Mouse (Mus musculus) lung, adult 2 months (tissue): ENCODE data around the gene Ak2. TPM values are rescaled to one million over a fixed set of nuclear protein-coding genes. Genes with fewer than 3 reads are reported as not detected.
A peak's percentile ranks its signal among the peaks of the same experiment; 100 is the strongest.

Source experiments
- DNase-seq: peaks from one replicate; pipeline ENCODE4 v3.0.0; 2022
- H3K4me1 ChIP-seq: fragments of 200-500 bp; 2 replicates; pipeline ENCODE4 v1.6.1; 2011; ENCODE audit warnings: low read length; ENCODE audit not compliant: control insufficient read depth, insufficient read depth
- H3K4me3 ChIP-seq: fragments of 200-500 bp; replicated peaks from 2 replicates; pipeline ENCODE3; 2011; ENCODE audit warnings: low read depth, mild to moderate bottlenecking, control low read depth, low read length; ENCODE audit errors: extremely low read depth
- CTCF ChIP-seq: fragments of 200-500 bp; IDR thresholded peaks from 2 replicates; pipeline ENCODE4 v1.5.1; 2011; ENCODE audit warnings: mild to moderate bottlenecking, low read length, control low read depth; ENCODE audit not compliant: insufficient read depth
- POLR2A ChIP-seq: fragments of 200-500 bp; IDR thresholded peaks from 2 replicates; pipeline ENCODE4 v1.6.1; 2011; ENCODE audit warnings: low read depth, mild to moderate bottlenecking, control low read depth, low read length, borderline replicate concordance; ENCODE audit errors: extremely low read depth
- WGBS: fragments of 180-500 bp; shearing (Covaris S2); methylation state at CpG from one replicate; pipeline ENCODE4 v1.1.7; 2018; 5-methylcytosine and 5-hydroxymethylcytosine counted together
- polyA plus RNA-seq: library from polyadenylated mRNA; depleted of rRNA; stranded (reverse); fragments of >200 nt; gene quantifications from 2 replicates; pipeline ENCODE4 v1.2.3, GENCODE M21; 2012

Gene Ak2
- polyA plus RNA-seq, 1 experiment, result 24.2 TPM

- 62% methylated on average over 3 of the region's 3 CpGs for WGBS
- TF ChIP-seq CTCF, result no peak
- no peak for TF ChIP-seq POLR2A
- DNase-seq, result no peak
- Histone ChIP-seq H3K4me3 (no peak overlapping the region), H3K4me1 (peaks cover 3% of the 10 kb centered on the region; the same call in 1 of the 2 replicates)
Observed at GRCm38 (mm10) chr4:128988911-128989310, 2.8 kb upstream of the Ak2 start.

- Histone ChIP-seq H3K4me1 (peaks cover 9% of the 10 kb centered on the region; the same call in 1 of the 2 replicates), H3K4me3 (no peak overlapping the region)
- WGBS, result 55% methylated on average over 11 of the region's 11 CpGs
- TF ChIP-seq CTCF (no peak), POLR2A (no peak)
- DNase-seq, result no peak
Observed at GRCm38 (mm10) chr4:128989678-128990077, 2.1 kb upstream of the Ak2 start.

- 93% methylated on average over 3 of the region's 3 CpGs for WGBS
- H3K4me3 ChIP-seq, result no peak overlapping the region
- H3K4me1 ChIP-seq, result peaks cover 9% of the 10 kb centered on the region; the same call in 1 of the 2 replicates
- DNase-seq, result no peak
- TF ChIP-seq POLR2A, result no peak
- TF ChIP-seq CTCF, result no peak
Observed at GRCm38 (mm10) chr4:128992176-128992575, 418 bp downstream of the Ak2 start.

GRCm38 (mm10) chr4:128993025-128993662 is 1.4 kb downstream of the Ak2 start:
- H3K4me3 ChIP-seq, result peak overlapping the region; percentile 77
- under 1% methylated on average over 49 of the region's 49 CpGs for WGBS
- no peak for TF ChIP-seq CTCF
- peak; percentile 78; the same call in 1 of the 2 replicates for TF ChIP-seq POLR2A
- peak; percentile 96 for DNase-seq
- H3K4me1 ChIP-seq, result peaks cover 9% of the 10 kb centered on the region; the same call in 1 of the 2 replicates

DNA sequence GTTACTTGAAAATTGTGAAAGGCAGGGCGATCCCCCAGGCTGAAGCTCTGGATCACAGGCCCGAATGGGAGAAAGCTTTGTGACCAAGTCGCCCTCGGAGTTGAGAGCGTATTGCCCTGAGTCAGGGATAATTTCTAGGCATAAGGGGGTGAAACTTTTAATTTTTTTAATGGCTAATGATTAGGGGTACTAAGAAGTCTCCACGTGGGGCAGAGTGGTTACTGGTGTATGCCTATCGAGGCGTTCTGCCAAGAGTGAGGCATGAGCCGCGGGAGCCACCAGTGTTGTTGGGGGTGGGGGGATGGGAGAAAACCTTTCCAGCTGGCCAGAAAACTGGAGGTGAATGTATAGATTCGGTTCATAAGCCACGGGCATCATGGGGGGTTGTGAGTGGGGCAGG is 1.9 kb downstream of the Ak2 start:
- Histone ChIP-seq H3K4me1 (peaks cover 11% of the 10 kb centered on the region; the same call in 1 of the 2 replicates), H3K4me3 (peak overlapping the region; percentile 77)
- TF ChIP-seq CTCF (no peak), POLR2A (no peak)
- 1% methylated on average over 12 of the region's 12 CpGs for WGBS
- no peak for DNase-seq

GRCm38 (mm10) chr4:128995238-128995637 is 3.5 kb downstream of the Ak2 start:
- H3K4me3 ChIP-seq, result no peak overlapping the region
- TF ChIP-seq POLR2A (no peak), CTCF (no peak)
- peaks cover 11% of the 10 kb centered on the region; the same call in 1 of the 2 replicates for H3K4me1 ChIP-seq
- WGBS, result 70% methylated on average over 7 of the region's 7 CpGs
- DNase-seq, result no peak

DNA sequence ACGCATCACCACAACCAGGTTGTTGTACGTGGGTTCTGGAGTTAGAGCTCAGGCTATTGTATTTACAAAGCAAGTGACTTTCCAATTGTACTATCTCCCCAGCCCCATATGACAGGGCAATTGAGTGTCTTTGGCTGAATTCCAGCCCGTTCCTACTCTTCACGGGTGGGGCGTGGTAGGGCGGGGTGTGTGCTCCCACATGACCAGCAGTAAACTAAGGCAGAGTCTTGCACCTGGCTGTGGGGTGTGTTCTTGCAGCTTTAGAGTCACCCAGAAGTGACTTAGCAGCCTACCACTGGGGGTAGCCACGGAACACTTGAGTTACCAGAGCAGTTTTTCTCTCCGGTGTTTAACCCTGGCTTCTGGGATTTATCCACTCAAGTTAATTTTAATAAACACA is 5.5 kb downstream of the Ak2 start:
- H3K4me1 ChIP-seq, result peaks cover 11% of the 10 kb centered on the region; the same call in 1 of the 2 replicates
- no peak for TF ChIP-seq CTCF
- TF ChIP-seq POLR2A, result no peak
- no peak overlapping the region for H3K4me3 ChIP-seq
- no peak for DNase-seq
- 53% methylated on average over 8 of the region's 8 CpGs for WGBS

- WGBS, result 61% methylated on average over 8 of the region's 8 CpGs
- H3K4me3 ChIP-seq, result no peak overlapping the region
- no peak for DNase-seq
- peaks cover 11% of the 10 kb centered on the region; the same call in 1 of the 2 replicates for H3K4me1 ChIP-seq
- TF ChIP-seq POLR2A (no peak), CTCF (no peak)
Observed at GRCm38 (mm10) chr4:128998401-128998800, 6.6 kb downstream of the Ak2 start.

GRCm38 (mm10) chr4:129000786-129001185 is 9.0 kb downstream of the Ak2 start:
- no peak overlapping the region for H3K4me3 ChIP-seq
- no peak for TF ChIP-seq POLR2A
- TF ChIP-seq CTCF, result no peak
- DNase-seq, result no peak
- WGBS, result 78% methylated on average over 3 of the region's 3 CpGs
- peaks cover 2% of the 10 kb centered on the region; the same call in 1 of the 2 replicates for H3K4me1 ChIP-seq

GRCm38 (mm10) chr4:129003720-129004119 is 12.0 kb downstream of the Ak2 start:
- no peak for DNase-seq
- 87% methylated on average over 8 of the region's 8 CpGs for WGBS
- TF ChIP-seq POLR2A, result no peak
- no peak for TF ChIP-seq CTCF
- no peak overlapping the region for H3K4me3 ChIP-seq
- H3K4me1 ChIP-seq, result no peaks in the 10 kb centered on the region

DNA sequence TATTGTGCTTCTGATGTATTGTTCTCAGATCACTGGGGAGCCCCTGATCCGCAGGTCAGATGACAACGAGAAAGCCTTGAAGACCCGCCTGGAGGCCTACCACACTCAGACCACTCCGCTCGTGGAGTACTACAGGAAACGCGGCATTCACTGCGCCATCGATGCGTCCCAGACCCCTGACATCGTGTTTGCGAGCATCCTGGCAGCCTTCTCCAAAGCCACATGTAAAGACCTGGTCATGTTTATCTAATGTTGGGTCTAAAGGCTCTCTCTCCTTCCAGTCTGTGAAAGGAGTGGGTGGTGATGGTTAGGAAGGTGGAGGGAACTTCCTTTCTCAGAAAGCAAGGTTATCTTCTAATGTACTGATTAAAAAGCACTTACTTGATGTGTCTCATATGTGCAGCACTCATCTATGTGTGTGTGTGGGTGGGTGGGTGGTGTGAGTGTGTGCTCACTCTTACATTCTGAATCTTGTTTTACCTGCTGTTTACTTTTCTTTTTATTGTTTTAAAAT is 16.3 kb downstream of the Ak2 start:
- H3K4me1 ChIP-seq, result peaks cover 6% of the 10 kb centered on the region
- H3K4me3 ChIP-seq, result no peak overlapping the region
- WGBS, result 85% methylated on average over 12 of the region's 12 CpGs
- no peak for DNase-seq
- TF ChIP-seq POLR2A (no peak), CTCF (no peak)
